Mouse (Mus musculus) urinary bladder, postnatal 14 days (tissue): ENCODE results near the gene Rrp8.

Experiments used
- DNase-seq: peaks from one replicate; pipeline ENCODE4 v3.0.0; 2021; ENCODE audit warnings: low spot score

Gene Rrp8

GRCm38 (mm10) chr7:105736911-105737521 lies at the start of gene Rrp8:
Rrp8 (minus strand) TSS chr7:105737385.
- DNase-seq: peak; percentile 32

GRCm38 (mm10) chr7:105786506-105787284 lies 49.5 kb upstream of the Rrp8 start:
- DNase-seq: no peak

GRCm38 (mm10) chr7:105784556-105784955 lies 47.4 kb upstream of the Rrp8 start:
- no peak for DNase-seq

- no peak for DNase-seq
Measured at GRCm38 (mm10) chr7:105783861-105784260, 46.7 kb upstream of the Rrp8 start.

- peak; percentile 34 for DNase-seq
Measured at GRCm38 (mm10) chr7:105778553-105779265, 41.5 kb upstream of the Rrp8 start.

- DNase-seq: peak; percentile 44
Measured at GRCm38 (mm10) chr7:105777797-105778552, 40.8 kb upstream of the Rrp8 start.

GRCm38 (mm10) chr7:105777316-105777715 lies 40.1 kb upstream of the Rrp8 start:
- DNase-seq: no peak

GRCm38 (mm10) chr7:105776026-105776425 lies 38.8 kb upstream of the Rrp8 start:
- DNase-seq: no peak

- no peak for DNase-seq
Measured at GRCm38 (mm10) chr7:105774661-105775060, 37.5 kb upstream of the Rrp8 start.

- DNase-seq: no peak
Measured at GRCm38 (mm10) chr7:105773041-105773440, 35.9 kb upstream of the Rrp8 start.

GRCm38 (mm10) chr7:105772331-105772730 lies 35.1 kb upstream of the Rrp8 start:
- DNase-seq: no peak

- DNase-seq: no peak
Measured at GRCm38 (mm10) chr7:105769959-105770358, 32.8 kb upstream of the Rrp8 start.

GRCm38 (mm10) chr7:105767729-105768165 lies 30.6 kb upstream of the Rrp8 start:
- no peak for DNase-seq

GRCm38 (mm10) chr7:105764331-105764730 lies 27.1 kb upstream of the Rrp8 start:
- DNase-seq: no peak

GRCm38 (mm10) chr7:105762517-105763270 lies 25.5 kb upstream of the Rrp8 start:
- DNase-seq: no peak

GRCm38 (mm10) chr7:105761813-105762484 lies 24.8 kb upstream of the Rrp8 start:
- no peak for DNase-seq

GRCm38 (mm10) chr7:105753281-105753680 lies 16.1 kb upstream of the Rrp8 start:
- no peak for DNase-seq

- no peak for DNase-seq
Measured at GRCm38 (mm10) chr7:105752716-105753115, 15.5 kb upstream of the Rrp8 start.

GRCm38 (mm10) chr7:105751491-105752433 lies 14.6 kb upstream of the Rrp8 start, which contains the start of gene Tpp1:
Tpp1 (minus strand) TSS chr7:105752235.
- DNase-seq: peak; percentile 90

- no peak for DNase-seq
Measured at GRCm38 (mm10) chr7:105747776-105748175, 10.6 kb upstream of the Rrp8 start.
